Mouse (Mus musculus) CH12.LX (cell line): ENCODE data around the gene Rpl9-ps1.

Experiments used
- EP300 ChIP-seq: IDR thresholded peaks from 2 replicates; pipeline ENCODE4 v1.6.1; 2011; ENCODE audit warnings: low read length, improper control_type of control experiment
- RCOR1 ChIP-seq: conservative IDR thresholded peaks from 2 replicates; pipeline ENCODE4 v1.6.1; 2012; ENCODE audit warnings: low read depth, mild to moderate bottlenecking, inconsistent platforms, low read length, improper control_type of control experiment
- ZNF384 ChIP-seq: IDR thresholded peaks from 2 replicates; pipeline ENCODE4 v1.6.1; 2012; ENCODE audit warnings: low read depth, low read length, improper control_type of control experiment, inconsistent platforms

DNA sequence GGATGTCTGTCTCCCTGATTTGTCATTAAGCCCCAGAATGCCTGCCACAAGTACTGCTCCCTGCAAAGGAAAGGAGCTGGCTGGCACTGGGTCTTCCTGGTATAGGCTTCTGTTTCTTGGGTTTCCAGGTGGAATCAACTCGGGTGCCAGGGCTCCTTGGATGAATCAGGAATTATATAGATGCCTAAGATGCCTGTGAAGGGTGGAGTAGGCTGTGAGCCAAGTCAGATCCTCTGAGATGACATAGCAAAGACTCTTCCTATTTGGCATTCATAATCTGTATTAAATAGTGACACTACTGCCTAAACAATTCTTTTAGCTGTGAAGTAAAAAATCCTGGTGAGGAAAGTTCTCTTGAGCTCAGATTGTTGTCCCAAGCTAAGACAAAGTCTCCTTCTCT is 39.0 kb downstream of the Rpl9-ps1 start:
- no peak for TF ChIP-seq ZNF384
- TF ChIP-seq EP300: no peak
- TF ChIP-seq RCOR1: no peak
